Mouse (Mus musculus) adrenal gland, adult 2 months (tissue): Measurements from ENCODE around the gene Cdon. TPM values are rescaled to one million over a fixed set of nuclear protein-coding genes. Genes with fewer than 3 reads are reported as not detected.

Source experiments
- DNase-seq: peaks from one replicate; pipeline ENCODE4 v3.0.0; 2021
- polyA plus RNA-seq: library from polyadenylated mRNA; depleted of rRNA; stranded (reverse); fragments of >200 nt; gene quantifications from 2 replicates; pipeline ENCODE4 v1.2.3, GENCODE M21; 2012; rRNA removed
- total RNA-seq, 2 experiments: library from RNA; stranded (reverse); gene quantifications; 2 replicates each; pipeline ENCODE4 v1.2.3; 2021

Cdon gene
- total and polyA plus RNA-seq, 3 experiments = 1.9 to 19.4 (median 11.8) TPM

- no peak for DNase-seq
Measured at GRCm38 (mm10) chr9:35541941-35542340, 121.0 kb downstream of the Cdon start.

GRCm38 (mm10) chr9:35543099-35543860 is 122.4 kb downstream of the Cdon start:
- DNase-seq = no peak

GRCm38 (mm10) chr9:35544666-35545065 is 123.7 kb downstream of the Cdon start:
- DNase-seq = no peak

- DNase-seq = no peak
Measured at GRCm38 (mm10) chr9:35545704-35546103, 124.8 kb downstream of the Cdon start.

GRCm38 (mm10) chr9:35546745-35547144 is 125.8 kb downstream of the Cdon start:
- DNase-seq = no peak

- no peak for DNase-seq
Measured at GRCm38 (mm10) chr9:35548455-35548854, 127.5 kb downstream of the Cdon start.

- no peak for DNase-seq
Measured at GRCm38 (mm10) chr9:35556494-35557102, 135.7 kb downstream of the Cdon start.

Other genes starting within 250 kb of the Cdon start
- 10 to 100 TPM; 18.3 to 26.8 TPM for gene Dcps, start 245.1 kb upstream of the Cdon start, total RNA-seq
- gene Dcps, start 245.1 kb upstream of the Cdon start, polyA plus RNA-seq = 21.1 and 22.2 TPM in 2 replicates
- gene Srpr, start 221.0 kb upstream of the Cdon start, total RNA-seq = 100 to 1,000 TPM; 157 to 167 TPM
- 40.6 and 47.4 TPM in 2 replicates for gene Srpr, start 221.0 kb upstream of the Cdon start, polyA plus RNA-seq
- gene Tirap, start 220.8 kb upstream of the Cdon start, total RNA-seq = 1 to 10 TPM; 6.8 to 7.3 TPM
- gene Tirap, start 220.8 kb upstream of the Cdon start, polyA plus RNA-seq = 10.2 and 11.7 TPM in 2 replicates
- gene Foxred1, start 210.1 kb upstream of the Cdon start, total RNA-seq = 10 to 100 TPM; 40.6 to 53.7 TPM
- gene Foxred1, start 210.1 kb upstream of the Cdon start, polyA plus RNA-seq = 14.4 and 16.8 TPM in 2 replicates
- 10 to 100 TPM in 1 of 2 experiments, 1 to 10 TPM in 1; 9.1 to 15.1 TPM for gene Fam118b, start 153.3 kb upstream of the Cdon start, total RNA-seq
- 3.8 and 4.0 TPM in 2 replicates for gene Fam118b, start 153.3 kb upstream of the Cdon start, polyA plus RNA-seq
- gene Rpusd4, start 153.3 kb upstream of the Cdon start, total RNA-seq = 10 to 100 TPM; 15.0 to 18.3 TPM
- 4.8 and 6.5 TPM in 2 replicates for gene Rpusd4, start 153.3 kb upstream of the Cdon start, polyA plus RNA-seq
- not detected for gene Gm1113, start 97.1 kb downstream of the Cdon start, total RNA-seq
- gene Gm1113, start 97.1 kb downstream of the Cdon start, polyA plus RNA-seq = not detected in 2 replicates
- gene Ddx25, start 137.4 kb downstream of the Cdon start, total RNA-seq = 1 to 10 TPM in 1 of 2 experiments, under 1 TPM in 1; 0.63 to 1.1 TPM
- 0.17 and 0.19 TPM in 2 replicates for gene Ddx25, start 137.4 kb downstream of the Cdon start, polyA plus RNA-seq
- 10 to 100 TPM; 12.3 to 12.5 TPM for gene Pus3, start 137.5 kb downstream of the Cdon start, total RNA-seq
- 0.21 and 0.33 TPM in 2 replicates for gene Pus3, start 137.5 kb downstream of the Cdon start, polyA plus RNA-seq
- under 1 TPM in 1 of 2 experiments, not detected in 1; 0.28 TPM for gene Pate2, start 149.2 kb downstream of the Cdon start, total RNA-seq
- 0.08 and 0.09 TPM in 2 replicates for gene Pate2, start 149.2 kb downstream of the Cdon start, polyA plus RNA-seq
- gene Hyls1, start 149.3 kb downstream of the Cdon start, total RNA-seq = 1 to 10 TPM; 3.6 to 3.9 TPM
- gene Hyls1, start 149.3 kb downstream of the Cdon start, polyA plus RNA-seq = 0.53 and 0.66 TPM in 2 replicates
- not detected for gene Pate4, start 190.8 kb downstream of the Cdon start, total RNA-seq
- gene Pate4, start 190.8 kb downstream of the Cdon start, polyA plus RNA-seq = not detected in 2 replicates
- gene Pate3, start 227.1 kb downstream of the Cdon start, total RNA-seq = not detected
- not detected in 2 replicates for gene Pate3, start 227.1 kb downstream of the Cdon start, polyA plus RNA-seq